Mouse (Mus musculus): ENCODE measurements around the gene Tfip11.

DNA sequence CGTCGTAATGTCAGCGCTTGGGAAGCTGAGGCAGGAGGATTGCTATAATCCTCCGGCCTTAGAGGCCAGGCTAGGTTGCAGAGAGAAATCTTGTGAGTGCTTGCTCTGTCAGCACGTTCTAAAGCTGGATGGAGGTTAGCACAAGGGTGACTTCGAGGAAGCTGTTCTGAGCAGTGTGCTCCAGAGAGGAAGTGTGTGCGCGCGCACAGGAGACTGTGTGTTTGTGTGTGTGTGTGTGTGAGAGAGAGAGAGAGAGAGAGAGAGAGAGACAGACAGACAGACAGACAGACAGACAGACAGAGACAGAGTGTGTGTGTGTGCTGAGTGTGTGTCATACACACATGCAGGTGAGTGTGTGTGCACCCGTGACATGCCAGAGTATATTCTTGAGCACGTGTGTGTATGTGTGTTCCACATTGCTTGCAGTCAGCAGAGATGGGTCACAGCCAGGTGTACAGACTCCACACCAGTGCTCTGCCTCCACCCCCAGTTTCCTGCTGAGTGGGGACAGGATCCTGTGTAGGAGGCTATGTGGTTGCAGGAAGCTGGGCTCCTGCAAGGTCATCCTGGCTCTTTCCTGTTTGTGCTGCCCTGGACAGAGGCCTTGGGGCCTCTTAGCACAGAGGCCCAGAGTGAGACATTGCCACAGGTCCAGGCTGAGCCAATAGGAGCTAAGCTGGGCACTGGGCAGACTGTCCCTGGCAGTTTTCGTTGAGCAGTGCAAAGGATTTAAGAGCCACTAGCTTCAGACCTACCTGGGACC is 27.8 kb upstream of the Tfip11 start:
- TF ChIP-seq CTCF (IDR thresholded peaks at IDR 0.05; ENCODE audit: borderline replicate concordance, control insufficient read depth, extremely low read depth, insufficient read depth, low read length, poor library complexity) (no peak), POLR2A (IDR thresholded peaks at IDR 0.05; ENCODE audit: control insufficient read depth, extremely low read depth, insufficient read depth, low read length, poor library complexity) (no peak)

Measured in thymus, adult 2 months (tissue).